7 mouse cellular contexts compared by ENCODE assay signal in genomic region chr11:109560793-109561257, GRCm38 (mm10). TPM values are rescaled to one million over a fixed set of nuclear protein-coding genes. Genes with fewer than 3 reads are reported as not detected.
DNase-seq lines count a peak whose midpoint lies in the region; ATAC-seq and TF ChIP-seq lines count a peak whose summit lies in the region.

No protein-coding gene starts in this region.

- no peaks in the 10 kb centered on the region for H3K36me3 ChIP-seq in CH12.LX (replicated peaks in 1 of 2; ENCODE audit: control insufficient read depth in 1 of 2, insufficient read depth in 1 of 2, low read length in 1 of 2)
- no peaks in the 10 kb centered on the region for H3K36me3 ChIP-seq in heart, embryonic 10.5 days
- H3K36me3 ChIP-seq in limb, embryonic 14.5 days (ENCODE audit: control insufficient read depth, insufficient read depth, low read length): no peaks in the 10 kb centered on the region

- peaks cover 0 to 26% of the 10 kb centered on the region in 2 experiments; a peak in 3 of 4 replicates for H3K4me1 ChIP-seq in CH12.LX (ENCODE audit: control insufficient read depth in 1 of 2, insufficient read depth in 2 of 2)
- peaks cover 39% of the 10 kb centered on the region for H3K4me1 ChIP-seq in heart, embryonic 10.5 days
- H3K4me1 ChIP-seq in limb, embryonic 14.5 days (ENCODE audit: control insufficient read depth, insufficient read depth, low read length): peaks cover 9% of the 10 kb centered on the region

- ATAC-seq in limb, embryonic 14.5 days (ENCODE audit: low FRiP score, low read depth): no peak; the same call in 1 of the 2 replicates
- peak; percentile 74 for ATAC-seq in neutrophil, adult 5-6 weeks (ENCODE audit: extremely low read depth, insufficient number of reproducible peaks, low FRiP score, poor library complexity, severe bottlenecking)

- TF ChIP-seq POLR2A in CH12.LX (IDR thresholded peaks at IDR 0.05; ENCODE audit: low read depth, low read length): no peak
- TF ChIP-seq POLR2A in limb, embryonic 14.5 days (IDR thresholded peaks at IDR 0.05; ENCODE audit: borderline replicate concordance, extremely low read depth, insufficient read depth, insufficient read length): no peak

- TF ChIP-seq EP300 in CH12.LX (IDR thresholded peaks at IDR 0.05; ENCODE audit: low read length): 0 out of 2 replicates have a peak, but pooled peaks have one; percentile 25

- no peaks in the 10 kb centered on the region for H3K9me3 ChIP-seq in CH12.LX (replicated peaks; ENCODE audit: low read length)
- no peaks in the 10 kb centered on the region for H3K9me3 ChIP-seq in heart, embryonic 10.5 days
- no peaks in the 10 kb centered on the region for H3K9me3 ChIP-seq in limb, embryonic 14.5 days (ENCODE audit: control insufficient read depth, low read length)

- peak; percentile 58 to 93 for TF ChIP-seq CTCF in CH12.LX (conservative IDR thresholded peaks at IDR 0.05 in 1 of 2, IDR thresholded peaks at IDR 0.05 in 1 of 2; ENCODE audit: low read depth in 2 of 2, low read length in 2 of 2)

- intact Hi-C loops in left cerebral cortex, postnatal 14 days (cut with DNase I): no loop called here

- DNase-seq in CH12.LX (ENCODE audit: extremely low read depth): peak; percentile 88
- peak; percentile 67 for DNase-seq in R1 (ENCODE audit: low read depth, low spot score)
- peak; percentile 88 for DNase-seq in heart, embryonic 10.5 days (ENCODE audit: low spot score)
- peak; percentile 45 for DNase-seq in limb, embryonic 14.5 days (ENCODE audit: low spot score)
- no peak for DNase-seq in adrenal gland, adult 2 months
- no peak for DNase-seq in left cerebral cortex, postnatal 14 days (ENCODE audit: low spot score in 2 of 2)

- H3K9ac ChIP-seq in CH12.LX (ENCODE audit: insufficient read depth, low read depth): no peak overlapping the region
- no peak overlapping the region for H3K9ac ChIP-seq in limb, embryonic 14.5 days (ENCODE audit: low read depth, low read length, severe bottlenecking)

- in situ Hi-C loops in CH12.LX (cut with MboI; ENCODE audit: low pct_ligation_motif_present, low pct_unique_long_range_greater_than_20kb, low sequenced_read_pairs): no loop called here

- H3K4me3 ChIP-seq in CH12.LX (replicated peaks in 1 of 3; ENCODE audit: low read depth in 2 of 3, low read length in 2 of 3, poor library complexity in 1 of 3): no peak overlapping the region
- H3K4me3 ChIP-seq in heart, embryonic 10.5 days: no peak overlapping the region
- H3K4me3 ChIP-seq in limb, embryonic 14.5 days (replicated peaks; ENCODE audit: low read length): no peak overlapping the region

- no peaks in the 10 kb centered on the region for H3K27me3 ChIP-seq in CH12.LX (replicated peaks)
- H3K27me3 ChIP-seq in heart, embryonic 10.5 days (ENCODE audit: insufficient read depth, poor library complexity, severe bottlenecking): no peaks in the 10 kb centered on the region
- no peaks in the 10 kb centered on the region for H3K27me3 ChIP-seq in limb, embryonic 14.5 days (ENCODE audit: control insufficient read depth, insufficient read depth, low read length)

- TF ChIP-seq RAD21 in CH12.LX (IDR thresholded peaks at IDR 0.05; ENCODE audit: low read depth, low read length): peak; percentile 91

- H3K4me2 ChIP-seq in CH12.LX (ENCODE audit: insufficient read depth, low read depth, poor library complexity, severe bottlenecking): no peak overlapping the region
- no peak overlapping the region for H3K4me2 ChIP-seq in limb, embryonic 14.5 days (replicated peaks; ENCODE audit: low read depth, low read length, severe bottlenecking)

- dilution Hi-C loops in CH12.LX (cut with MboI; ENCODE audit: extremely low pct_ligation_motif_present, extremely low pct_unique_long_range_greater_than_20kb, low sequenced_read_pairs): no loop called here

- 11% methylated on average over 9 of the region's 9 CpGs for WGBS in heart, embryonic 10.5 days
- 30% methylated on average over 9 of the region's 9 CpGs for WGBS in limb, embryonic 14.5 days

- H3K27ac ChIP-seq in CH12.LX (ENCODE audit: insufficient read depth, low read depth): no peak overlapping the region
- H3K27ac ChIP-seq in heart, embryonic 10.5 days: no peak overlapping the region; the same call in 1 of the 2 replicates
- H3K27ac ChIP-seq in limb, embryonic 14.5 days (replicated peaks; ENCODE audit: low read depth, low read length): no peak overlapping the region

- H3K79me2 ChIP-seq in CH12.LX (replicated peaks; ENCODE audit: control insufficient read depth, extremely low read depth, insufficient read depth, poor library complexity, severe bottlenecking): no peaks in the 10 kb centered on the region

TF ChIP-seq in CH12.LX, 34 proteins besides CTCF, POLR2A, EP300 and RAD21:
- TF ChIP-seq TCF12 (IDR thresholded peaks at IDR 0.05; ENCODE audit: low read depth, low read length) (peak; percentile 46; the same call in 1 of the 2 replicates), RCOR1 (conservative IDR thresholded peaks at IDR 0.05; ENCODE audit: low read depth, low read length) (0 out of 2 replicates have a peak, but pooled peaks have one; percentile 69), MEF2A (IDR thresholded peaks at IDR 0.05; ENCODE audit: borderline replicate concordance, low read depth, low read length) (peak; percentile 66), JUND (conservative IDR thresholded peaks at IDR 0.05; ENCODE audit: low read depth, low read length) (peak; percentile 44; the same call in 1 of the 2 replicates), HCFC1 (IDR thresholded peaks at IDR 0.05; ENCODE audit: low read depth, low read length) (peak; percentile 56), KAT2A (IDR thresholded peaks at IDR 0.05; ENCODE audit: insufficient replicate concordance, low read length) (no peak), SMC3 (IDR thresholded peaks at IDR 0.05; ENCODE audit: low read depth, low read length) (peak; percentile 93), NRF1 (IDR thresholded peaks at IDR 0.05; ENCODE audit: low read depth, low read length) (0 out of 2 replicates have a peak, but pooled peaks have one; percentile 26), ZNF384 (IDR thresholded peaks at IDR 0.05; ENCODE audit: low read depth, low read length) (0 out of 2 replicates have a peak, but pooled peaks have one; percentile 11), MXI1 (IDR thresholded peaks at IDR 0.05; ENCODE audit: low read depth, low read length) (peak; percentile 30; the same call in 1 of the 2 replicates), E2F4 (IDR thresholded peaks at IDR 0.05; ENCODE audit: insufficient replicate concordance, low read depth, low read length) (no peak), USF2 (conservative IDR thresholded peaks at IDR 0.05; ENCODE audit: low read depth, low read length) (no peak), GABPA (IDR thresholded peaks at IDR 0.05; ENCODE audit: insufficient replicate concordance, low read depth, low read length) (no peak; the same call in 1 of the 2 replicates), MAX (IDR thresholded peaks at IDR 0.05; ENCODE audit: low read length) (peak; percentile 67), UBTF (IDR thresholded peaks at IDR 0.05; ENCODE audit: low read depth, low read length) (no peak), ETS1 (conservative IDR thresholded peaks at IDR 0.05; ENCODE audit: low read depth, low read length) (0 out of 2 replicates have a peak, but pooled peaks have one; percentile 15), POLR2AphosphoS2 (IDR thresholded peaks at IDR 0.05; ENCODE audit: low read depth, low read length) (no peak), CHD2 (IDR thresholded peaks at IDR 0.05; ENCODE audit: low read length) (peak; percentile 94), JUN (IDR thresholded peaks at IDR 0.05; ENCODE audit: insufficient read depth, low read depth, low read length) (no peak; the same call in 1 of the 2 replicates), CHD1 (IDR thresholded peaks at IDR 0.05; ENCODE audit: low read depth, low read length) (no peak), IRF4 (IDR thresholded peaks at IDR 0.05; ENCODE audit: low read depth, low read length) (peak; percentile 66; the same call in 1 of the 2 replicates), USF1 (IDR thresholded peaks at IDR 0.05; ENCODE audit: low read depth, low read length) (no peak), NELFE (IDR thresholded peaks at IDR 0.05; ENCODE audit: low read depth, low read length) (peak; percentile 71), ELF1 (IDR thresholded peaks at IDR 0.05; ENCODE audit: low read depth, low read length) (peak; percentile 72), PAX5 (IDR thresholded peaks at IDR 0.05; ENCODE audit: low read length) (no peak), MAFK (IDR thresholded peaks at IDR 0.05; ENCODE audit: insufficient replicate concordance, low read length) (peak; percentile 38; the same call in 1 of the 2 replicates), ZC3H11A (IDR thresholded peaks at IDR 0.05; ENCODE audit: low read depth, low read length) (peak; percentile 72), ZKSCAN1 (IDR thresholded peaks at IDR 0.05; ENCODE audit: borderline replicate concordance, low read depth, low read length) (no peak), TBP (conservative IDR thresholded peaks at IDR 0.05; ENCODE audit: low read depth, low read length) (no peak), MYC (IDR thresholded peaks at IDR 0.05; ENCODE audit: low read depth, low read length) (peak; percentile 81), BHLHE40 (IDR thresholded peaks at IDR 0.05; ENCODE audit: low read depth, low read length) (peak; percentile 70), MAZ (IDR thresholded peaks at IDR 0.05; ENCODE audit: low read depth, low read length) (peak; percentile 84), ZMIZ1 (IDR thresholded peaks at IDR 0.05; ENCODE audit: low read depth, low read length) (no peak), SIN3A (IDR thresholded peaks at IDR 0.05; ENCODE audit: low read length) (no peak)

RNA-seq across cellular contexts. Expression of gene Wipi1, which starts 50.9 kb away (rescaled TPM):
- total RNA-seq in CH12.LX (2012; rRNA removed) (0.92 and 2.0 TPM in 2 replicates), CH12.LX (2014; rRNA removed) (1.9 and 2.2 TPM in 2 replicates)
- 1.4 and 1.8 TPM in 2 replicates for polyA plus RNA-seq in CH12.LX (2012; ENCODE audit: insufficient read length, low read depth)
- 29.8 and 38.8 TPM in 2 replicates for polyA plus RNA-seq in heart, embryonic 10.5 days (2016; fragmentation: Nextera tagmentation; extraction: Ambion mirVana)
- polyA plus RNA-seq in limb, embryonic 14.5 days (2012; rRNA removed): 37.5 and 38.1 TPM in 2 replicates
- 36.9 and 37.9 TPM in 2 replicates for polyA plus RNA-seq in limb, embryonic 14.5 days (2014; fragmentation: Nextera tagmentation; extraction: Ambion mirVana)
- 1.2 and 2.4 TPM in 2 replicates for total RNA-seq in neutrophil, adult 5-6 weeks (2017)
- total RNA-seq in adrenal gland, adult 2 months (2021): 10 to 100 TPM; 35.4 to 38.6 TPM
- polyA plus RNA-seq in adrenal gland, adult 2 months (2012; rRNA removed): 14.8 and 22.1 TPM in 2 replicates
- total RNA-seq in left cerebral cortex, postnatal 14 days (2021): 10 to 100 TPM; 21.8 to 22.2 TPM

Comparison
In these comparisons a context has a peak if more than half of its experiments do, and no peak if none do; other contexts are left out.
1. DNase-seq: peak in CH12.LX (single experiment), R1 (single experiment), heart, embryonic 10.5 days (single experiment) and limb, embryonic 14.5 days (single experiment); none in adrenal gland, adult 2 months (single experiment) and left cerebral cortex, postnatal 14 days (0 of 2).